Mouse (Mus musculus): Measurements from ENCODE around the gene Rasa3. TPM values are rescaled to one million over a fixed set of nuclear protein-coding genes. Genes with fewer than 3 reads are reported as not detected.

The Rasa3 gene
- polyA plus RNA-seq, 1 experiment from 2014 or later = 15.9 TPM

DNA sequence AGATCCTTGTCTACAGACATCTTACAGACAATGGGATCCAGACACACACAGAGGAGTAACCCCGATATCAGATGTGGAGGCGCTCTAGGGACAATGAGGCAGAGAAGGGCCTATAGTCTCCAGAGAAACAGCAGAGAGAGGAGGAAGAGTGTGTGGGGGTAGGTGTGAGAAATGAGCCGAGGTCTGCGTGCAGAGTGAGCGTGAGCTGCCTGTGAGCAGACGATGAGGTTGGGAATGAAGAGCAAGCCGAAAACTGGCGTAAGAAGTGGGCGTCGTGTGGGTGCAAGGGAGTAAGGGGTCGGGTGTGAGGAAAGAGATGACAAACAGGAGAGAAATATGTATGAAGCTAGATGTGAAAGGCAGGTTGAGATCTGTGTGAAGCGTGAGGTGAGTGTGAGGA, 65.7 kb downstream of the Rasa3 start:
- ATAC-seq (ENCODE audit: low read depth) = no peak
- Histone ChIP-seq H3K9me3 (replicated peaks) (no peaks in the 10 kb centered on the region), H3K36me3 (peaks cover 17% of the 10 kb centered on the region), H3K4me3 (replicated peaks) (no peak overlapping the region), H3K9ac (no peak overlapping the region), H3K27me3 (no peaks in the 10 kb centered on the region), H3K4me1 (replicated peaks) (peaks cover 10% of the 10 kb centered on the region), H3K27ac (no peak overlapping the region), H3K4me2 (no peak overlapping the region)
- WGBS (ENCODE audit: insufficient replicate concordance) = 83% methylated on average over 12 of the region's 12 CpGs
- DNase-seq = no peak

DNA sequence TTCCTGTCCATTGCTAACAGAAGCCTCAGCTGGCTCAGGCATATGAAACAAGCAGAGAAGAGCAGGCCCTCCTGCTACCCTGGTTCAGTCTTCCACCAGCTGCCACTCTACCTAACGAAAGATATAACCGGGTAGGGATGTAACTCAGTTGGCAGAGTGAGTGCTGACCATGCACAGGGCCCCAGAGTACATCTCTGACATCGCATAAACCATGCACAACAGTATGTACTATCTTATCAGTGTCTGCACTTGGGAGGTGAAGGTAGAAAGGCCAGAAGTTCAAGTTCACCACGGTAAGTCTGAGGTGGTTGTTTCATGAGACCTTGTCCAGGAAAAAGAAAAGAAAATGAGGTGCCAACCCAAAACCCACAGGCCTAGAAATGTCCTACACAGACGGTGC, 67.4 kb downstream of the Rasa3 start:
- Histone ChIP-seq H3K4me2 (no peak overlapping the region), H3K9ac (no peak overlapping the region), H3K36me3 (peaks cover 20% of the 10 kb centered on the region), H3K4me3 (replicated peaks) (no peak overlapping the region), H3K27me3 (no peaks in the 10 kb centered on the region), H3K27ac (no peak overlapping the region), H3K4me1 (replicated peaks) (peaks cover 22% of the 10 kb centered on the region), H3K9me3 (replicated peaks) (no peaks in the 10 kb centered on the region)
- no peak for DNase-seq
- ATAC-seq (ENCODE audit: low read depth) = no peak
- 34% methylated on average over 5 of the region's 5 CpGs for whole genome bisulfite sequencing (ENCODE audit: insufficient replicate concordance)

DNA sequence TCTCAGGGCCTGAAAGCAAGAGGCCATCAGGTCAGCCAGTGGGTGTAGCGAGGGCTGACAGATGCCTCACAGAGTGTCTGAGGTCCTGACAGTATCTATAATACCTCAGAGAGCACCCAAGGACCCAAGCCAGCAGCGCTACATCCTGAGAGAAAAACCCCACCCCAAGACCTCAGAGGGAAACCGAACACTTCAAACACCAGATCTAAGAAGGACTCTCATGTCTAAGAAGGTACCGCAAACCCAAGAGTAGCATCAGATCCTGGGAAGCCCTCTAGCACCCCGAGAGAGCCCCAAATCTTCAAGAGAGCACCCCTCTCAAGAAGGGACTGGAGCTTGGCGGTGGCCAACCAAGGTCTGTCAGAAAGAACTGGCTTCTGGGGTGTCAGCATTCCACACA, 68.5 kb downstream of the Rasa3 start:
- WGBS (ENCODE audit: insufficient replicate concordance) = 73% methylated on average over 6 of the region's 6 CpGs
- DNase-seq (no peak), ATAC-seq (ENCODE audit: low read depth) (no peak)
- Histone ChIP-seq H3K27ac (no peak overlapping the region), H3K36me3 (peaks cover 16% of the 10 kb centered on the region), H3K4me2 (no peak overlapping the region), H3K27me3 (no peaks in the 10 kb centered on the region), H3K4me3 (replicated peaks) (no peak overlapping the region), H3K9ac (no peak overlapping the region), H3K9me3 (replicated peaks) (no peaks in the 10 kb centered on the region), H3K4me1 (replicated peaks) (peaks cover 22% of the 10 kb centered on the region)

DNA sequence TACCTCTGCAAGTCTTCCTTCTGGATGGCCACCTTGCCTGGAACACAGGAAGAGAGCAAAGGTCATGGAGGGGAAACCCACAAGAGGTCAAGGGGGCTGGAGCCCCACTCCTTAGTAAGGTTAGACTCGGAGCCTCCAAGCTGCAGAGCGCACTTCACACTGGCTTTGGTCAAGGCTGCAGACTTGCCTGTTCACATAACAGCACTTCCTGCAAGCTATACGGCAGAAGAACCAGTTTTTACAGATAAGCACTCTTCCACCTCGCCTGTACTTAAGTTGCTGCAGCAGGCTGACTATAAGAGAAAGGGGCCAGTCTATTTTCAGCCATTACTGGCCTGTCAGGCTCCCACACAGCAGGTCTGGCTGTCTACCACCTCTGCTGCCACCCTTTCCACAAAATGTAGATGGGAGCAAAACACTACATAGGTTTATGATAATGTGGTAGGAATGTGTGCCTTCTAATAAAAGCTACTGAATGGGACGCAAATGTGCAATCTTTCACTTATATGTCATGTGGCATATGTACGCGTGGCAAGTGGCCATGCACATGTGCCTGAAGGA, 71.4 kb downstream of the Rasa3 start:
- Histone ChIP-seq H3K36me3 (peaks cover 6% of the 10 kb centered on the region; the same call in 1 of the 2 replicates), H3K4me3 (replicated peaks) (no peak overlapping the region), H3K4me2 (no peak overlapping the region), H3K27me3 (no peaks in the 10 kb centered on the region), H3K9me3 (replicated peaks) (no peaks in the 10 kb centered on the region), H3K27ac (no peak overlapping the region), H3K4me1 (replicated peaks) (peaks cover 29% of the 10 kb centered on the region), H3K9ac (no peak overlapping the region)
- ATAC-seq (ENCODE audit: low read depth) (peak; percentile 31; the same call in 1 of the 2 replicates), DNase-seq (no peak)
- WGBS (ENCODE audit: insufficient replicate concordance) = 38% methylated on average over 7 of the region's 7 CpGs

DNA sequence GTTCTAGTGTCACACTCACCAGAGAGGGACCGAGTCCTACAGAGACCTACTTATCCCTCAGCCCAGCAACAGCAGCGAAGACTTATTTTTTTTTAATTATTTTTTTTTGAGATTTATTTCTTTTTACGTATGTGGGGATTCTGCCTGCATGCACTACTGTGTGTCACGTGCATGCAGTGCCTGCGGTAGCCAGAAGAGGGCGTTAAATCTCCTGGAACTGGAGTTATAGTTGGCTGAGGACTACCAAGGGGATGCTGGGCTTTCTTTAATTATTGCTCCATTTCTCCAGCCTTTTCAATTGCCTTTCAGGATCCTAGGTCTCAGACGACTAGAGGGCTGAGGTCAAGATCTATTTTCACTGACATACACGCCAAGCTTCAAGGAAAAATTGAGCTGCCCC, 74.8 kb downstream of the Rasa3 start:
- DNase-seq (peak; percentile 24), ATAC-seq (ENCODE audit: low read depth) (no peak)
- Histone ChIP-seq H3K27ac (no peak overlapping the region), H3K36me3 (peaks cover 11% of the 10 kb centered on the region), H3K4me2 (no peak overlapping the region), H3K4me1 (replicated peaks) (peaks cover 32% of the 10 kb centered on the region), H3K9me3 (replicated peaks) (no peaks in the 10 kb centered on the region), H3K9ac (no peak overlapping the region), H3K27me3 (no peaks in the 10 kb centered on the region), H3K4me3 (replicated peaks) (no peak overlapping the region)
- 58% methylated on average over 8 of the region's 8 CpGs for WGBS (ENCODE audit: insufficient replicate concordance)

DNA sequence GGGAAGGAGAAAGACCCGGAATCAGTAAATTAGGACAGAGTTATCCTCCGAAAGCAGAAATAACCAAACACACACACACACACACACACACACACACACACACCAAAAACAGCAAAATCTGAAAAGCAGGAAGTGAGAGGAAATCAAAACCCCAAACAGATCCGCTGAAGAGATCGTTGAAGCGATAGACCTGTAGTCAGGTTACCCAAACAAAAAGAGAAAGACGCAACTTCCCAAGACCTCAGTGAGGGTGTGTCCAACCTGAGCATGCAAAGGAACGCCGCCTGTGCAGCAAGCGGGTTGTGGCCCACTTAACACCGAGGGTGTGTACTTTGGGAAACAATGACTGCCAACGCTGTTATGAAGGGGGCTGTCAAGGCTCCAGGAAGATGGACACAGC, 76.2 kb downstream of the Rasa3 start:
- no peak overlapping the region for H3K4me2 ChIP-seq
- peaks cover 25% of the 10 kb centered on the region for H3K36me3 ChIP-seq
- no peak for ATAC-seq (ENCODE audit: low read depth)

DNA sequence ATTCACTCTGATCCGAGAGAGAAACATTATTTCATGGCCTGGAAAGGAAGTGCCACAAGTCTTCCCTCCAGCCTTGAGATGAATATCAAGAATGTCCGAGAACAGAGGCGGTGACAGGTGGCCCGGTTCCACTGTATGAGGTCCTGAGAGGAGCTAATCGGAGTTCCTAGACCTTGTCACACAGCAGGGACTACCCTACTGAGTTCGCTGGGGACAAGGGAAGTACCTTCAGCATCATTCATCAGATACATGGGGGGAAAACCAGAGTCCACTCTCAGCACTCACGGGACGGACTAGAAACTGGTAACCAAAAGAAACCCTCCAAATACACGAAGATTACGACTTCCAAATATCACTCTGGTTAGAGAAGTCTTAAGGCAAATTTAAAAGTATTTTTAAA, 76.7 kb downstream of the Rasa3 start:
- no peaks in the 10 kb centered on the region for H3K9me3 ChIP-seq (replicated peaks)
- H3K27ac ChIP-seq = peak overlapping the region; percentile 16; the same call in 1 of the 2 replicates
- DNase-seq (no peak), ATAC-seq (ENCODE audit: low read depth) (no peak)
- H3K36me3 ChIP-seq = peaks cover 25% of the 10 kb centered on the region
- no peak overlapping the region for H3K4me3 ChIP-seq (replicated peaks)
- no peaks in the 10 kb centered on the region for H3K27me3 ChIP-seq
- 36% methylated on average over 10 of the region's 10 CpGs for WGBS (ENCODE audit: insufficient replicate concordance)
- no peak overlapping the region for H3K9ac ChIP-seq
- peak overlapping the region; percentile 17; the same call in 1 of the 2 replicates for H3K4me2 ChIP-seq
- peaks cover 25% of the 10 kb centered on the region for H3K4me1 ChIP-seq (replicated peaks)

More for the DNA sequence above, 76.2 kb downstream of the Rasa3 start:
- Histone ChIP-seq H3K9ac (no peak overlapping the region), H3K4me1 (replicated peaks) (peaks cover 29% of the 10 kb centered on the region), H3K27me3 (no peaks in the 10 kb centered on the region), H3K9me3 (replicated peaks) (no peaks in the 10 kb centered on the region), H3K4me3 (replicated peaks) (no peak overlapping the region), H3K27ac (no peak overlapping the region)
- WGBS (ENCODE audit: insufficient replicate concordance) = 38% methylated on average over 11 of the region's 11 CpGs
- DNase-seq = no peak

DNA sequence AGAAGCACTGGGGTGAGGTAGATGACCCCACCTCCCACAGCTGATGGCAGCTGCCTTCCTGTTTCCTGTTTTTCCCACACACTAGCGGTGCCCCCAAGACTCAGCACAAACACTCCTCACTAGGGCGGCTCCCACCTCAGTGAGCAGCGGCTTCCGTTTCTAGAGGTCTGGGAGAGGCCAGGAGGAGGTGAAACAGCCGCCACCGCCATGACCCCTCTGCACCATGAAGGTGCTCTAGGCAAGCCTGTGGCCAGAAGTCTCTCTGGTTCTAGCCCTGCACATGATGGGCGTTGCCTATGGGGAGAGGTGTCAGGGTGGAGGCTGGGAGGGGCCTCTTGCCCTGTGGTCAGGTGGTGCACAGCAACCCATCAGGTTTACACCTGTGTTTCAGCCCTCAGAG, 77.2 kb downstream of the Rasa3 start:
- ATAC-seq (ENCODE audit: low read depth) (peak; percentile 64), DNase-seq (peak; percentile 6)
- Histone ChIP-seq H3K9ac (no peak overlapping the region), H3K36me3 (peaks cover 23% of the 10 kb centered on the region), H3K4me2 (peak overlapping the region; percentile 17; the same call in 1 of the 2 replicates), H3K4me1 (replicated peaks) (peaks cover 20% of the 10 kb centered on the region), H3K27me3 (no peaks in the 10 kb centered on the region), H3K4me3 (replicated peaks) (no peak overlapping the region), H3K27ac (peak overlapping the region; percentile 16; the same call in 1 of the 2 replicates), H3K9me3 (replicated peaks) (no peaks in the 10 kb centered on the region)
- 11% methylated on average over 7 of the region's 7 CpGs for WGBS (ENCODE audit: insufficient replicate concordance)

DNA sequence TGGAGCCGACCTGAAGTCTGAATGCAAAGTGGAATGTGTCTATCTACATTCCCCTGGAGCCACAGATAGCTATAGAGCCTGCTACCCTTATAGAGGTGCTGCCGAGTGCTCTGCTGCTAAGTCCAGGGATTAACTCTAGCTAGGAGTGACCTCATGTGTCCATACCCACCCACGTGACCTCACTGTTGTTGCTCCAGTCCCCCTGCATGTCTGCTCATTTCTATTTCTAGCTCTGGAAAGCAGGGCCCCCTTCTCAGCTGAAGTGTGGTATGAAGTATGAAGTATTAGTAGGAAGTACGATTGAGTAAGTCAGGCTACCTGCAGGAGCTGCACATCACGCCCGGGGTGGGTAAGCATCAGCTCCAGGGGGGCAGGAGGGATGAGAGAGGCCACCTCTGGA, 79.6 kb downstream of the Rasa3 start:
- ATAC-seq (ENCODE audit: low read depth) (no peak), DNase-seq (no peak)
- H3K4me1 ChIP-seq (replicated peaks) = peaks cover 34% of the 10 kb centered on the region
- no peaks in the 10 kb centered on the region for H3K27me3 ChIP-seq
- no peaks in the 10 kb centered on the region for H3K9me3 ChIP-seq (replicated peaks)
- 64% methylated on average over 6 of the region's 6 CpGs for WGBS (ENCODE audit: insufficient replicate concordance)
- H3K4me2 ChIP-seq = no peak overlapping the region
- H3K4me3 ChIP-seq (replicated peaks) = no peak overlapping the region
- peaks cover 20% of the 10 kb centered on the region for H3K36me3 ChIP-seq
- H3K9ac ChIP-seq = no peak overlapping the region
- no peak overlapping the region for H3K27ac ChIP-seq

DNA sequence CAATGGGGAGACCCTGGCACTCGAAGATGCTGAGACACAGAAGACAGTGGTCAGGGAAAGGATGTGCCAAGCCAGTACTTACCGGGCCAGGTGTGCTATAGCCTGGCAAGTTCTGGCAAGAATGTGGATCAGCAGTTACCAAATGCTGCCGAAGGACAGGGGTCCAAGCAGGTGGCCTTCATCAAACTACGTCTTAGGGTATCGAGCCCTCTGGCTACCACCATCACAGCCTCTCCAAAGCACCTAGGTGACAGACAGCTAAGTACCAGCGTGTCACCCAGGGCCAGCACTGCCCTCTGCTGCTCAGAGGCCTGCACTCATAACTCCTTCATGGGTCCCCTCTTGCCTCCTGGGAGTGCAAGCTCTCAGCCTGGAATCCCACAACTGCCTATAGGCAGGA, 81.5 kb downstream of the Rasa3 start:
- Histone ChIP-seq H3K4me2 (no peak overlapping the region), H3K27ac (no peak overlapping the region), H3K4me3 (replicated peaks) (no peak overlapping the region), H3K4me1 (replicated peaks) (peaks cover 26% of the 10 kb centered on the region), H3K36me3 (peaks cover 20% of the 10 kb centered on the region), H3K27me3 (no peaks in the 10 kb centered on the region), H3K9me3 (replicated peaks) (no peaks in the 10 kb centered on the region), H3K9ac (no peak overlapping the region)
- DNase-seq (no peak), ATAC-seq (ENCODE audit: low read depth) (no peak)
- 69% methylated on average over 6 of the region's 6 CpGs for WGBS (ENCODE audit: insufficient replicate concordance)

DNA sequence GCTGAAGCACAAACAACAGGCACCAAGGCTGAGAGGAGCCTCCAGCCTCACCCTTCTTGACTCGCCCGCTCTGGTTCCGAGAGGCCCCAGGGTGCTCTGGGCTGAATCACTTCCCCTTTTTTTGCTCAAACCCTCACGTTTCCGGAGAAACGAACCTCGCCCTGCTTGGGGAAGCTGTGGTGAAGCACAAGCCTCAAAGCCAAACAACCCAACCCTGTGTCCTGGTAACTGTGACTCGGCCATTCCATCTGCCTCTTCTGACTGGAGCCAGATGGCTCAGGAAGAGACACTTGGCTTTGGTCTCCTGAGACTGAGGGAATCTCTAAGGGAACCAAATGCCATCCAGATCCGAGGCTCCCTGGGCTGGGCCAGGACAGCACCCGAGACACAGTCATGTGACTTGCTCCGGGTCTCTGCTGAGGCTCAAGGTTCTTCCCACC, 82.5 kb downstream of the Rasa3 start:
- ATAC-seq (ENCODE audit: low read depth) (peak; percentile 55), DNase-seq (peak; percentile 27)
- 15% methylated on average over 11 of the region's 11 CpGs for WGBS (ENCODE audit: insufficient replicate concordance)
- no peak overlapping the region for H3K4me3 ChIP-seq (replicated peaks)
- no peaks in the 10 kb centered on the region for H3K9me3 ChIP-seq (replicated peaks)
- no peaks in the 10 kb centered on the region for H3K27me3 ChIP-seq
- peaks cover 17% of the 10 kb centered on the region for H3K4me1 ChIP-seq (replicated peaks)
- no peak overlapping the region for H3K27ac ChIP-seq
- no peak overlapping the region for H3K9ac ChIP-seq
- H3K36me3 ChIP-seq = peaks cover 20% of the 10 kb centered on the region
- H3K4me2 ChIP-seq = no peak overlapping the region

DNA sequence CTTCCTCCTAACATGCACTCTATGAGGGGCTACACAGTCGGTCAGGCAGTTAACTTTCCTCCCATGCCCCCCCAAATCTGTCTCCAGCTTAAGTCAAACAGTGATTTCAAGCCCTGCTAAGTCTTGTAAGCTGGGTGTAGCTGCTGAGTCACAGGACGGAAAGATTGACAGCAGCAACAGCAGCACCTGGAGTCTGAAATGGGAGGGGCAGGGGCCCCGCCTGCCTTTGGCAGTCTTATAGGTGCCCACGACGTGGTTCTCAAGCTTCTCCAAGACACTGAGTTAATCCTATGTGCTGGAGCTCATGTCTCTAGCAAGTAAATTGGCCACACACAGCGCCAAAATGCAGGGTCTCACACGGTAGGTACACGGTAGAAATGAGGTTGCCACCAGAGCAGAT, 84.1 kb downstream of the Rasa3 start:
- H3K4me1 ChIP-seq (replicated peaks) = peaks cover 28% of the 10 kb centered on the region
- H3K9me3 ChIP-seq (replicated peaks) = no peaks in the 10 kb centered on the region
- no peaks in the 10 kb centered on the region for H3K27me3 ChIP-seq
- no peak for DNase-seq
- no peak for ATAC-seq (ENCODE audit: low read depth)
- 56% methylated on average over 8 of the region's 8 CpGs for WGBS (ENCODE audit: insufficient replicate concordance)
- peaks cover 20% of the 10 kb centered on the region for H3K36me3 ChIP-seq
- no peak overlapping the region for H3K4me2 ChIP-seq
- H3K4me3 ChIP-seq (replicated peaks) = no peak overlapping the region
- H3K27ac ChIP-seq = no peak overlapping the region
- H3K9ac ChIP-seq = no peak overlapping the region

All from liver, embryonic 13.5 days (tissue).